Mouse (Mus musculus): ENCODE results near the gene Gm21985. TPM values are rescaled to one million over a fixed set of nuclear protein-coding genes. Genes with fewer than 3 reads are reported as not detected.

Gene Gm21985
- polyA plus RNA-seq, 1 experiment from 2014 or later: not detected

GRCm38 (mm10) chr2:112378973-112379898 is 113.1 kb downstream of the Gm21985 start, which contains the start of gene Katnbl1:
Gene Katnbl1 (plus strand): TSS chr2:112379211.
- Histone ChIP-seq H3K4me2 (replicated peaks; ENCODE audit: low read depth) (peak within 1 kb of the TSS; percentile 66), H3K27me3 (ENCODE audit: control insufficient read depth, insufficient read depth, low read length) (no peaks in the 10 kb centered on the region), H3K27ac (replicated peaks) (peak within 1 kb of the TSS; percentile 91), H3K4me1 (replicated peaks; ENCODE audit: control insufficient read depth, insufficient read depth) (no peaks in the 10 kb centered on the region), H3K9ac (ENCODE audit: low read length) (peak within 1 kb of the TSS; percentile 93), H3K9me3 (ENCODE audit: control insufficient read depth, low read length) (no peaks in the 10 kb centered on the region), H3K4me3 (ENCODE audit: low read depth, low read length) (peak within 1 kb of the TSS; percentile 86), H3K36me3 (ENCODE audit: control insufficient read depth, insufficient read depth, low read length) (no peaks in the 10 kb centered on the region)
- under 1% methylated on average over 69 of the region's 72 CpGs for WGBS
- DNase-seq (ENCODE audit: low spot score): peak; percentile 99
- peak; percentile 100 for ATAC-seq (ENCODE audit: low FRiP score, low TSS enrichment)
- TF ChIP-seq CTCF (IDR thresholded peaks at IDR 0.05; ENCODE audit: low read depth) (peak; percentile 96), EP300 (optimal IDR thresholded peaks at IDR 0.05) (no peak)

GRCm38 (mm10) chr2:112380131-112380530 is 114.0 kb downstream of the Gm21985 start:
- Histone ChIP-seq H3K9ac (ENCODE audit: low read length) (peak overlapping the region; percentile 93), H3K4me2 (replicated peaks; ENCODE audit: low read depth) (peak overlapping the region; percentile 66), H3K36me3 (ENCODE audit: control insufficient read depth, insufficient read depth, low read length) (no peaks in the 10 kb centered on the region), H3K27ac (replicated peaks) (no peak overlapping the region), H3K4me3 (ENCODE audit: low read depth, low read length) (peak overlapping the region; percentile 86), H3K27me3 (ENCODE audit: control insufficient read depth, insufficient read depth, low read length) (no peaks in the 10 kb centered on the region), H3K4me1 (replicated peaks; ENCODE audit: control insufficient read depth, insufficient read depth) (no peaks in the 10 kb centered on the region), H3K9me3 (ENCODE audit: control insufficient read depth, low read length) (no peaks in the 10 kb centered on the region)
- DNase-seq (ENCODE audit: low spot score): no peak
- WGBS: 18% methylated on average over 8 of the region's 8 CpGs
- no peak for TF ChIP-seq CTCF (IDR thresholded peaks at IDR 0.05; ENCODE audit: low read depth)
- TF ChIP-seq EP300 (optimal IDR thresholded peaks at IDR 0.05): no peak
- no peak for ATAC-seq (ENCODE audit: low FRiP score, low TSS enrichment)

DNA sequence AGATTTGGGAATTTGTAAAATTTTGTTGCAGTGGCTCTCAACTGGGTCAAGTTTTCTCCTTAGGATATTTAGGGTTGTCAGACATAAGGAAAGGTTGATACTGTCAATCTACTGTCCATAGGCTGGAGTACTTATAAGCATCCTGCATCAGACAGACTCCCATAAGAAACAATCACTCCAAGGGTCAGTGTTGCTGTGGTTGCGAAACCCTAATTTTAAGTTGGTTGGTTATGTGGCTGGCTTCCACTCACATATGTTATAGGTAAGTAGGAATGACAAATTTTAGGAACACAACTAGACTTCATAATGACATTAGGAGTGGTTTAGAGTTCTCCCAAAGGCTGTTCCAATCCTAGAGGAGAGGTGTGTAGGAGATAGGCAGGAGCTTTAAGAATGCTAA is 115.1 kb downstream of the Gm21985 start:
- H3K4me3 ChIP-seq (ENCODE audit: low read depth, low read length): no peak overlapping the region
- no peaks in the 10 kb centered on the region for H3K4me1 ChIP-seq (replicated peaks; ENCODE audit: control insufficient read depth, insufficient read depth)
- no peak overlapping the region for H3K27ac ChIP-seq (replicated peaks)
- DNase-seq (ENCODE audit: low spot score) (no peak), ATAC-seq (ENCODE audit: low FRiP score, low TSS enrichment) (no peak)
- 100% methylated on average over 1 of the region's 1 CpGs for WGBS
- TF ChIP-seq CTCF (IDR thresholded peaks at IDR 0.05; ENCODE audit: low read depth) (no peak), EP300 (optimal IDR thresholded peaks at IDR 0.05) (no peak)
- H3K9ac ChIP-seq (ENCODE audit: low read length): no peak overlapping the region
- H3K36me3 ChIP-seq (ENCODE audit: control insufficient read depth, insufficient read depth, low read length): no peaks in the 10 kb centered on the region
- no peaks in the 10 kb centered on the region for H3K9me3 ChIP-seq (ENCODE audit: control insufficient read depth, low read length)
- no peaks in the 10 kb centered on the region for H3K27me3 ChIP-seq (ENCODE audit: control insufficient read depth, insufficient read depth, low read length)
- H3K4me2 ChIP-seq (replicated peaks; ENCODE audit: low read depth): no peak overlapping the region

GRCm38 (mm10) chr2:112390843-112391242 is 124.7 kb downstream of the Gm21985 start:
- WGBS: 79% methylated on average over 5 of the region's 5 CpGs

GRCm38 (mm10) chr2:112391346-112392000 is 125.4 kb downstream of the Gm21985 start:
- Histone ChIP-seq H3K4me1 (replicated peaks; ENCODE audit: control insufficient read depth, insufficient read depth) (no peaks in the 10 kb centered on the region; the same call in 1 of the 2 replicates), H3K4me2 (replicated peaks; ENCODE audit: low read depth) (no peak overlapping the region), H3K4me3 (ENCODE audit: low read depth, low read length) (no peak overlapping the region), H3K9me3 (ENCODE audit: control insufficient read depth, low read length) (no peaks in the 10 kb centered on the region), H3K9ac (ENCODE audit: low read length) (no peak overlapping the region), H3K27ac (replicated peaks) (peak overlapping the region; percentile 45; the same call in 1 of the 2 replicates), H3K27me3 (ENCODE audit: control insufficient read depth, insufficient read depth, low read length) (no peaks in the 10 kb centered on the region), H3K36me3 (ENCODE audit: control insufficient read depth, insufficient read depth, low read length) (no peaks in the 10 kb centered on the region)
- peak; percentile 19 for DNase-seq (ENCODE audit: low spot score)
- TF ChIP-seq EP300 (optimal IDR thresholded peaks at IDR 0.05) (no peak), CTCF (IDR thresholded peaks at IDR 0.05; ENCODE audit: low read depth) (no peak)
- peak; percentile 76 for ATAC-seq (ENCODE audit: low FRiP score, low TSS enrichment)
- 51% methylated on average over 4 of the region's 4 CpGs for WGBS

More at GRCm38 (mm10) chr2:112390843-112391242, 124.7 kb downstream of the Gm21985 start:
- H3K27ac ChIP-seq (replicated peaks): no peak overlapping the region
- H3K4me1 ChIP-seq (replicated peaks; ENCODE audit: control insufficient read depth, insufficient read depth): no peaks in the 10 kb centered on the region; the same call in 1 of the 2 replicates
- H3K36me3 ChIP-seq (ENCODE audit: control insufficient read depth, insufficient read depth, low read length): no peaks in the 10 kb centered on the region
- H3K4me3 ChIP-seq (ENCODE audit: low read depth, low read length): no peak overlapping the region
- no peak overlapping the region for H3K4me2 ChIP-seq (replicated peaks; ENCODE audit: low read depth)
- H3K27me3 ChIP-seq (ENCODE audit: control insufficient read depth, insufficient read depth, low read length): no peaks in the 10 kb centered on the region
- no peak for TF ChIP-seq CTCF (IDR thresholded peaks at IDR 0.05; ENCODE audit: low read depth)
- no peak for TF ChIP-seq EP300 (optimal IDR thresholded peaks at IDR 0.05)
- ATAC-seq (ENCODE audit: low FRiP score, low TSS enrichment): no peak
- no peaks in the 10 kb centered on the region for H3K9me3 ChIP-seq (ENCODE audit: control insufficient read depth, low read length)
- no peak for DNase-seq (ENCODE audit: low spot score)
- H3K9ac ChIP-seq (ENCODE audit: low read length): no peak overlapping the region

Data from stomach, postnatal 0 days (tissue).